Mouse (Mus musculus) hindbrain, embryonic 10.5 days (tissue): ENCODE data around the gene Dpep2nb. TPM values are rescaled to one million over a fixed set of nuclear protein-coding genes. Genes with fewer than 3 reads are reported as not detected.

Experiments
- DNase-seq: peaks from one replicate; pipeline ENCODE4 v3.0.0-alpha.2; 2017; ENCODE audit warnings: low spot score
- H3K27ac ChIP-seq: fragments of 300-500 bp; sonication (generic); 2 replicates; pipeline ENCODE4 v1.5.1; 2016; ENCODE audit warnings: mild to moderate bottlenecking, moderate library complexity
- H3K27me3 ChIP-seq: fragments of 300-500 bp; sonication (generic); 2 replicates; pipeline ENCODE4 v1.6.1; 2016; ENCODE audit warnings: mild to moderate bottlenecking; ENCODE audit not compliant: poor library complexity, insufficient read depth, severe bottlenecking
- H3K36me3 ChIP-seq: fragments of 300-500 bp; sonication (generic); 2 replicates; pipeline ENCODE4 v1.6.1; 2016; ENCODE audit warnings: mild to moderate bottlenecking, moderate library complexity
- H3K4me1 ChIP-seq: fragments of 300-500 bp; sonication (generic); replicated peaks from 2 replicates; pipeline ENCODE4 v1.6.1; 2016; ENCODE audit warnings: mild to moderate bottlenecking
- H3K4me3 ChIP-seq: fragments of 300-500 bp; sonication (generic); 2 replicates; pipeline ENCODE4 v1.5.1; 2016; ENCODE audit warnings: mild to moderate bottlenecking, moderate library complexity
- H3K9me3 ChIP-seq: fragments of 300-500 bp; sonication (generic); 2 replicates; pipeline ENCODE4 v1.6.1; 2016; ENCODE audit warnings: mild to moderate bottlenecking, moderate library complexity
- WGBS: fragments of 180-500 bp; shearing (Covaris S2); methylation state at CpG from one replicate; pipeline ENCODE4 v1.1.7; 2016; 5-methylcytosine and 5-hydroxymethylcytosine counted together
- polyA plus RNA-seq: library from polyadenylated mRNA; unstranded; fragments of >200 nt; fragmentation: Nextera tagmentation; extraction: Ambion mirVana; gene quantifications from 2 replicates; pipeline ENCODE4 v1.2.1, GENCODE M21; 2016

Dpep2nb gene
- not detected in 2 replicates for polyA plus RNA-seq

GRCm38 (mm10) chr8:106005875-106006274, at the start of gene Dpep2nb:
Gene Dpep2nb, minus strand, starts transcription at chr8:106005975.
- Histone ChIP-seq H3K27me3 (no peaks in the 10 kb centered on the region), H3K36me3 (peaks cover 17% of the 10 kb centered on the region), H3K4me3 (no peak within 1 kb of the TSS), H3K27ac (no peak within 1 kb of the TSS), H3K9me3 (no peaks in the 10 kb centered on the region), H3K4me1 (peaks cover 15% of the 10 kb centered on the region)
- 79% methylated on average over 4 of the region's 4 CpGs for WGBS
- DNase-seq, result no peak

GRCm38 (mm10) chr8:106055038-106055437, 49.3 kb upstream of the Dpep2nb start:
- Histone ChIP-seq H3K27ac (no peak overlapping the region), H3K36me3 (peaks cover 43% of the 10 kb centered on the region), H3K4me3 (no peak overlapping the region), H3K4me1 (peaks cover 11% of the 10 kb centered on the region), H3K9me3 (no peaks in the 10 kb centered on the region), H3K27me3 (no peaks in the 10 kb centered on the region)
- WGBS, result 55% methylated on average over 3 of the region's 3 CpGs
- no peak for DNase-seq

- H3K4me3 ChIP-seq, result no peak overlapping the region
- DNase-seq, result no peak
- no peak overlapping the region for H3K27ac ChIP-seq
- peaks cover 11% of the 10 kb centered on the region for H3K4me1 ChIP-seq
- no peaks in the 10 kb centered on the region for H3K27me3 ChIP-seq
- H3K9me3 ChIP-seq, result no peaks in the 10 kb centered on the region
- 72% methylated on average over 6 of the region's 6 CpGs for WGBS
- peaks cover 50% of the 10 kb centered on the region for H3K36me3 ChIP-seq
Measured at GRCm38 (mm10) chr8:106054190-106054811, 48.5 kb upstream of the Dpep2nb start.

GRCm38 (mm10) chr8:106052510-106053089, 46.8 kb upstream of the Dpep2nb start:
- no peak overlapping the region for H3K4me3 ChIP-seq
- DNase-seq, result no peak
- H3K27me3 ChIP-seq, result no peaks in the 10 kb centered on the region
- WGBS, result 92% methylated on average over 9 of the region's 9 CpGs
- no peaks in the 10 kb centered on the region for H3K4me1 ChIP-seq
- peaks cover 55% of the 10 kb centered on the region for H3K36me3 ChIP-seq
- no peaks in the 10 kb centered on the region for H3K9me3 ChIP-seq
- no peak overlapping the region for H3K27ac ChIP-seq

GRCm38 (mm10) chr8:106051068-106051467, 45.3 kb upstream of the Dpep2nb start:
- DNase-seq, result no peak
- Histone ChIP-seq H3K9me3 (no peaks in the 10 kb centered on the region), H3K4me1 (no peaks in the 10 kb centered on the region), H3K27me3 (no peaks in the 10 kb centered on the region), H3K4me3 (no peak overlapping the region), H3K36me3 (peaks cover 65% of the 10 kb centered on the region), H3K27ac (no peak overlapping the region)
- 92% methylated on average over 3 of the region's 3 CpGs for WGBS

GRCm38 (mm10) chr8:106049840-106050239, 44.1 kb upstream of the Dpep2nb start:
- Histone ChIP-seq H3K4me1 (0 out of 2 replicates have a peak, but pooled peaks cover 3% of the 10 kb centered on the region), H3K36me3 (peaks cover 73% of the 10 kb centered on the region), H3K27ac (no peak overlapping the region), H3K9me3 (no peaks in the 10 kb centered on the region), H3K4me3 (no peak overlapping the region), H3K27me3 (no peaks in the 10 kb centered on the region)
- DNase-seq, result no peak
- 80% methylated on average over 6 of the region's 6 CpGs for WGBS

- Histone ChIP-seq H3K4me3 (no peak overlapping the region), H3K36me3 (peaks cover 62% of the 10 kb centered on the region), H3K4me1 (peaks cover 8% of the 10 kb centered on the region; the same call in 1 of the 2 replicates), H3K27me3 (no peaks in the 10 kb centered on the region), H3K9me3 (no peaks in the 10 kb centered on the region), H3K27ac (no peak overlapping the region)
- DNase-seq, result no peak
- 85% methylated on average over 5 of the region's 5 CpGs for WGBS
Measured at GRCm38 (mm10) chr8:106047854-106048630, 42.3 kb upstream of the Dpep2nb start.

- Histone ChIP-seq H3K36me3 (peaks cover 52% of the 10 kb centered on the region), H3K27me3 (no peaks in the 10 kb centered on the region), H3K27ac (no peak overlapping the region), H3K4me1 (peaks cover 8% of the 10 kb centered on the region; the same call in 1 of the 2 replicates), H3K9me3 (no peaks in the 10 kb centered on the region), H3K4me3 (no peak overlapping the region)
- WGBS, result 91% methylated on average over 11 of the region's 11 CpGs
- DNase-seq, result no peak
Measured at GRCm38 (mm10) chr8:106046872-106047559, 41.2 kb upstream of the Dpep2nb start.

- Histone ChIP-seq H3K27ac (no peak overlapping the region), H3K27me3 (no peaks in the 10 kb centered on the region), H3K4me3 (no peak overlapping the region), H3K9me3 (no peaks in the 10 kb centered on the region), H3K4me1 (peaks cover 8% of the 10 kb centered on the region; the same call in 1 of the 2 replicates), H3K36me3 (peaks cover 35% of the 10 kb centered on the region)
- WGBS, result 86% methylated on average over 3 of the region's 3 CpGs
- DNase-seq, result peak; percentile 20
Measured at GRCm38 (mm10) chr8:106044151-106044550, 38.4 kb upstream of the Dpep2nb start.

- Histone ChIP-seq H3K27me3 (no peaks in the 10 kb centered on the region), H3K9me3 (no peaks in the 10 kb centered on the region), H3K4me1 (peaks cover 8% of the 10 kb centered on the region; the same call in 1 of the 2 replicates), H3K4me3 (no peak overlapping the region), H3K36me3 (peaks cover 30% of the 10 kb centered on the region), H3K27ac (no peak overlapping the region; the same call in 1 of the 2 replicates)
- WGBS, result 87% methylated on average over 2 of the region's 2 CpGs
- no peak for DNase-seq
Measured at GRCm38 (mm10) chr8:106043055-106043454, 37.3 kb upstream of the Dpep2nb start.

GRCm38 (mm10) chr8:106040218-106040617, 34.4 kb upstream of the Dpep2nb start:
- 82% methylated on average over 4 of the region's 4 CpGs for WGBS
- Histone ChIP-seq H3K27me3 (no peaks in the 10 kb centered on the region), H3K36me3 (peaks cover 31% of the 10 kb centered on the region), H3K4me3 (no peak overlapping the region), H3K27ac (no peak overlapping the region), H3K4me1 (peaks cover 8% of the 10 kb centered on the region; the same call in 1 of the 2 replicates), H3K9me3 (no peaks in the 10 kb centered on the region)
- DNase-seq, result no peak

- Histone ChIP-seq H3K9me3 (no peaks in the 10 kb centered on the region), H3K4me3 (no peak overlapping the region), H3K27me3 (no peaks in the 10 kb centered on the region), H3K4me1 (peaks cover 2% of the 10 kb centered on the region; the same call in 1 of the 2 replicates), H3K36me3 (peaks cover 26% of the 10 kb centered on the region), H3K27ac (no peak overlapping the region)
- WGBS, result 86% methylated on average over 4 of the region's 4 CpGs
- DNase-seq, result no peak
Measured at GRCm38 (mm10) chr8:106039605-106040004, 33.8 kb upstream of the Dpep2nb start.
